Mouse (Mus musculus): Measurements from ENCODE around the gene Sycp3.

GRCm38 (mm10) chr10:88505256-88505655 is 45.9 kb downstream of the Sycp3 start:
- TF ChIP-seq POLR2A (IDR thresholded peaks at IDR 0.05; ENCODE audit: insufficient read depth, low read depth, low read length), result no peak
- no peak for TF ChIP-seq CTCF (IDR thresholded peaks at IDR 0.05; ENCODE audit: insufficient read depth, low read depth, low read length)
